Mouse (Mus musculus) yolk sac, embryonic 10.5 days (tissue): ENCODE results near the gene Slc22a23.

ENCODE experiments used
- DNase-seq: peaks from one replicate; pipeline ENCODE4 v3.0.0-alpha.2; 2017; ENCODE audit warnings: low spot score

The Slc22a23 gene

DNA sequence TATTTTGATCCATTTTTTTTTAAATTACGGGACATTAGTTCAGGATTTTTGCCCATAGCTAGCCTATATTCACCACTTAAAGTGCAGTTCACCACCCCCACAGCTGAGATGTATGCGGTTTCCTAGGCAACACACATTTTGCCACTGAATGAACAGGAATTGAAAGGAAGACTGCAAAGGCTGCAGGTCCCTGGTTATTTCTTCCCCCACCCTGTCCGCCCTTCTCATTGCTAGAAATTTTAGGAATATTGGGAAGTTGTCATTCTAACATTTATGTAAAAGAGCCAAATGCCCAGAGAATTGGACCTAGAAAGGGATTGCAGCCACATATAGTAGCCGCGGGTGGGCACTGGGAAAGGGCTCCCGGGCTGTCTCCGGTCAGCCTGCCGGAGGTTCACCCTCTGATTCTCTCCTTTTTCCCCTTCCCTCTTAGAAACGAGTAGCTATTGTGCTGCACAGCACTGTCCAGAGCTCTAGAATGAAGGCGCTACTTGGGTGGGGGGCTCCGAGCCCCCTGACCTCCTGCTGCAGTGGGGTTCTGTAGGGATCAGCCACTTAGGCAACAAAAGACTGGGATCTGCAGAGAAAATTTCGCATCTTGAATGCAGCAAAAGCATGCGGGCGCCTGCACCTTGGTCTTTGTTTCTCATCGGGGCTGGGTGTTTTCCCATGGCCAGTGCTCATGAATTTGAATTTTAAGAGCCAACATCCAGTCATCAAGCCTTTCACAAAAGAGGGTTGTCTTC is 211.5 kb downstream of the Slc22a23 start:
- no peak for DNase-seq

DNA sequence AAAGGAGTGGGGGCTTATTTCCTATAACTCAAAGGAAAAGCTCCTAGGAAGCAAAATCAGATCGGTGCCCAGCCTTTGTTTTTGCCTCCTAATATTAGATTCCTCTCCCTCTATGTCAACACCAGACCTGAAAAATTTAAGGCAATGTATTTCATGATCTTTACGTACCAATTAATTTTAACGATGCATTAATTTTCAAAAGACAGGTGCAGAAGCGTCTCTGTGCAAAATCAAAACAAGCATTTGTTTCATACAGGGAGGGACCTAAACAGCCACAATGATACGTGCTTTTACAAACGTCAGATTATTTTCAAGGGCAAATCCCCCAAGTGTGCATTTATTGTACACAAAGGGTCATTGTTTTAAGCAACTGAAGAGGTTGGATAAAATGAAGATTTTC is 212.1 kb downstream of the Slc22a23 start:
- DNase-seq, result no peak

DNA sequence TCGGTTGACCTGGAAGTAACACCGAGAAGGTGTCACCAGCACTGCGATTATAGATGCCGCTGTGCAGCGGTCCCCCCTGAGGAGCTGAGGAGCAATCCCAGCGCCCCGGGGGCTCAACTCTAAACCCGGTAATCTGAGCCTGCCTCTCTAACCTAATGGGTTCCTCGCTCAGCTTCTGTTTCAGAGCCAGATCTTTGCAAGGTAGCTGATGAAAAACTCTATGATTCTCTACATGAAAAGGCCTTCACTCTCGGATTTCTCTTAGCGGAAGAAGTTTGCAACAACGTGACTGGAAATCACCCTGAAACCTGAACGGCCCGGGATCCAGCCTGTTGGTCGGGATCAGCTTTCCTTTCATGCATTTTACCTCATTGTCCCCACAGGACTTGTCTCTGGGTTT is 212.7 kb downstream of the Slc22a23 start:
- DNase-seq, result no peak

DNA sequence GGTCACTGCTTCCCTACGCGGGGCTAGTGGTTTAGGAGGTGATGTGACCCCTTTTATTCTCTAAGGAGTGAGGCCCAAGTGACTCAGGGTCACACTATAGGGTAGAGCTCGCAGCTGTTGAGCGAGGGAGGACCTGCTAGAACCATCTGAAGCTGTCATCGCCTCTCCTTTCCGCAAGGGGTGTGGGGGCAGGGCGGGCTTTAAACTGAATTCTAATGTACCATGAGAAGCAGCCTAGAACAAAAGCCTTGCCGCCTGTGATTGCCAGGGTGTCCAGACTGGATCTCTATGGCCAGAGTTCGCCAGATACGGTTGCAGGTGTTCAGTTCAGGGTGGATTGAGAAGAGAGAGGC is 213.3 kb downstream of the Slc22a23 start:
- no peak for DNase-seq

DNA sequence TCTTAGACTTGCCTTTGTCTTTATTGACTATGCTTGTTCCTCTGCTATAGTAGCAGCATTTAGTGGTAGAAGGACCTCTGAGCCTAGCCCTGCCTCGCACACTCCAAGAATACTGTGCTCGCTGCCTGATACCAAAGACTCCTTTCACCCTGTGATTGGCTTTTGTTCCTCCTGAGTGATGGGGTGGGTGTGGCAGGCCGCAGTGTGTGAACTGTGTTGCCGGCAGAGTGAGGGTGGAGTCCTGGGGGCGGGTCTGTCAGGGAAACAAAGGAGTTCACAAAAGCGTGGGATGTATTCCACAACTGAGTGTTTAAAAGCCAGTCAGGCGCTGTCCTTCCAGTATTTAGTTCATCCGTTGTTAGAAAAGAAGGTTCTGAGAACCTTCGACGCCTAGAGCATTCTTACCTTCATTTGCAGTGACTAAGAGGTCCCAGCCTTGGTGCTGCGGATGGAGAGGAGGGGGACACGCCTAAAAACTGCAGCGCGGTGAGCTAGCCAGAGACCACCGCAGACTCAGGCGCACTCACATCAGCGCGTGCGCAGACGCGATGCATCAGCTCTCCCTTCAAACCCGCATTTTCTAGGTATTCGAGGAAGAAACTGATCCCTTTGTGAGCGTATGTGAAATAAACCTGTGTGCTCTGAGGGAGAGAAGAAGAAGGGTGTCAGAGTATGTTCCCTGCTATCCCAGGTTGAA is 213.8 kb downstream of the Slc22a23 start:
- DNase-seq, result peak; percentile 65

DNA sequence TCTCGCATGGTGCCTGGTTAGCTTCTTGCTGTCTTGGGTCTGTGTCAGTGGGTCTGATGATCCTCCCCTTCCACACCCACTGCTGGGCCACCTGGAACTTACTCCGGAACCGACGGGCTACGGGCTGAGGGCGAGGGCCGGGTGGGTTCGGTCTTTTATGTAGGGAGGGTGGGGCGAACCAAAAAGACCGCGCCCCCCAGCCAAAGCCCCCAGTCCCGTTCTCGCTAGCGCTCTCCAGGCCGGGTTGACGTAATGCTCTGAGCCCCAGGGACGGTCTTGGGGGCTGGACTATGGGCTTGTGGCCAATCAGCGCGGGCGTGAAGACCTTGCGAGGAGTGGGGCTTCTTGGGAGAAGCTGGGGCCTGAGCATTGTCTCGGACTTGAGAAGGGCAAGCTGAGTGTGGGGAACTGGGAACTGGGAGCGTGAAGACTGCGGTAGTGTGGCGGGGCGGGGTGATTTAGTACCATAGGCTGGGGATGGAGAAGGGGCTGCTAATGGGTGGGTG is 214.7 kb downstream of the Slc22a23 start, which contains the start of gene Tubb2b:
Tubb2b (minus strand) TSS at position 241 of the 506 bp plus-strand sequence.
- DNase-seq, result peak; percentile 88

DNA sequence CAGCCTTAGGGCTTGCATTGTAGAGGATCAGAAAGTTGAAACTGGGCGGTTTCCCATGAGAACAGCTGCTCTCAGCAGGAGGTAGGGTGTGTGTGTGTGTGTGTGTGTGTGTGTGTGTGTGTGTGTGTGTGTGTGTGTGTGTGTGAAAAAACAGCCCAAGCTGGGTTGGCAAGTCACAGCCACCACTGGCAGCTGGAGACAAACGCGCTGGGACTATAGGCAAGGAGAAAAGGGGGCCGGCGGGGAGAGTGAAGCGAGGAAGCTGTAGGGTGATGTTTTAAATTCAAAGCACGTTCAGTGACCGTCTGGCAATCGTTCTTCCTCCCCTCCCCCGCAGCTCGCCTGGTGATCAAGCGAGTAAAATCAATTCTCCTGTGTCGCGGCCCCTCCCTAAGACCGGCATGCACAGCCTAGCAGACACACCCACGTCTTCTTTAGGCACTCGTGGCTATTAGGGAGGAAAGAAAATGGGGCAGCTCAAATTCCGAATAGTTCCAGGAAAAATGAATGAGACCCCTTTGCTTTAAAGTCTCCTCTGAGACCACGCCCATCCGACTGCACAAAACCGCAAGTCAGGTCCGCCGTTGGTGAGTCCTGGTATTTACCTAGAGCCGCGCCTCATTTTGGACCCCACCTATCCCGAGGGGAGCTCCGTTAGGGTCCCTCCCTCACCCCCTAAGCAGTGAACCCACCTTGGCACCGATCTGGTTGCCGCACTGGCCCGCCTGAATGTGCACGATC is 215.3 kb downstream of the Slc22a23 start:
- DNase-seq, result peak; percentile 48
